Mouse (Mus musculus) bone marrow macrophage, adult 2 months (primary cell): ENCODE results near the gene Mrps18a.

Source experiments
- CTCF ChIP-seq: IDR thresholded peaks from 2 replicates; pipeline ENCODE4 v1.5.1; 2012; ENCODE audit warnings: low read depth, mild to moderate bottlenecking, low read length, moderate library complexity
- POLR2A ChIP-seq: IDR thresholded peaks from 2 replicates; pipeline ENCODE4 v1.6.1; 2012; ENCODE audit warnings: mild to moderate bottlenecking, low read depth, low read length, borderline replicate concordance

GRCm38 (mm10) chr17:46115489-46115888 lies 4.7 kb downstream of the Mrps18a start:
- no peak for TF ChIP-seq CTCF
- no peak for TF ChIP-seq POLR2A
